12 mouse cellular contexts compared by ENCODE assay signal in genomic region chr8:12126374-12127001, GRCm38 (mm10).
DNase-seq lines count a peak whose midpoint lies in the region; ATAC-seq and TF ChIP-seq lines count a peak whose summit lies in the region.
"Had no signal": no experiment of that assay in that cellular context is flagged by ENCODE, and none has a peak within 500 bp of the region (broad histone marks: within the 10 kb centered on the region; RNA-seq: fewer than 3 reads in every experiment).

No protein-coding gene starts in this region.

- 0 out of 2 replicates have a peak, but pooled peaks cover 2% of the 10 kb centered on the region for H3K27me3 ChIP-seq in neural tube, embryonic 11.5 days (ENCODE audit: control insufficient read depth, insufficient read depth, low read length)
- H3K27me3 ChIP-seq in hindbrain, embryonic 11.5 days (ENCODE audit: control insufficient read depth, insufficient read depth, low read length), result peaks cover 6% of the 10 kb centered on the region; the same call in 1 of the 2 replicates
- no peaks in the 10 kb centered on the region for H3K27me3 ChIP-seq in limb, embryonic 14.5 days (ENCODE audit: control insufficient read depth, insufficient read depth, low read length)
- no peaks in the 10 kb centered on the region for H3K27me3 ChIP-seq in liver, embryonic 11.5 days (replicated peaks; ENCODE audit: control insufficient read depth, insufficient read depth, low read length)

- peak; percentile 91 for ATAC-seq in neural tube, embryonic 11.5 days (ENCODE audit: insufficient read depth, low FRiP score, low TSS enrichment)
- ATAC-seq in hindbrain, embryonic 11.5 days (ENCODE audit: low FRiP score), result peak; percentile 91
- ATAC-seq in limb, embryonic 14.5 days (ENCODE audit: low FRiP score, low read depth), result peak; percentile 57
- ATAC-seq in liver, embryonic 11.5 days (replicated peaks; ENCODE audit: low FRiP score), result no peak
- ATAC-seq: activated CD4-positive, CD25-positive, alpha-beta regulatory T cell, adult 4 months had no signal

- H3K27ac ChIP-seq in neural tube, embryonic 11.5 days (ENCODE audit: low read depth, low read length), result no peak overlapping the region
- H3K27ac ChIP-seq in hindbrain, embryonic 11.5 days (ENCODE audit: low read depth, low read length), result peak overlapping the region; percentile 12
- no peak overlapping the region for H3K27ac ChIP-seq in limb, embryonic 14.5 days (replicated peaks; ENCODE audit: low read depth, low read length)
- H3K27ac ChIP-seq in liver, embryonic 11.5 days (ENCODE audit: low read depth, low read length), result no peak overlapping the region
- H3K27ac ChIP-seq: embryonic facial prominence, embryonic 12.5 days had no signal

- no peak overlapping the region for H3K4me2 ChIP-seq in neural tube, embryonic 11.5 days (ENCODE audit: low read depth)
- no peak overlapping the region for H3K4me2 ChIP-seq in hindbrain, embryonic 11.5 days (replicated peaks; ENCODE audit: low read depth, low read length)
- H3K4me2 ChIP-seq in limb, embryonic 14.5 days (replicated peaks; ENCODE audit: low read depth, low read length, severe bottlenecking), result no peak overlapping the region
- no peak overlapping the region for H3K4me2 ChIP-seq in liver, embryonic 11.5 days
- H3K4me2 ChIP-seq: embryonic facial prominence, embryonic 12.5 days; heart, embryonic 11.5 days; lung, embryonic 14.5 days had no signal

- H3K9me3 ChIP-seq in neural tube, embryonic 11.5 days (ENCODE audit: control insufficient read depth, low read length), result no peaks in the 10 kb centered on the region
- no peaks in the 10 kb centered on the region; the same call in 1 of the 2 replicates for H3K9me3 ChIP-seq in hindbrain, embryonic 11.5 days (ENCODE audit: control insufficient read depth, low read length)
- H3K9me3 ChIP-seq in limb, embryonic 14.5 days (ENCODE audit: control insufficient read depth, low read length), result no peaks in the 10 kb centered on the region
- H3K9me3 ChIP-seq in liver, embryonic 11.5 days (ENCODE audit: control insufficient read depth, low read length), result no peaks in the 10 kb centered on the region
- H3K9me3 ChIP-seq: embryonic facial prominence, embryonic 12.5 days had no signal

- H3K4me3 ChIP-seq in neural tube, embryonic 11.5 days (ENCODE audit: low read depth, low read length), result no peak overlapping the region
- no peak overlapping the region for H3K4me3 ChIP-seq in hindbrain, embryonic 11.5 days (ENCODE audit: low read depth, low read length)
- H3K4me3 ChIP-seq in limb, embryonic 14.5 days (replicated peaks; ENCODE audit: low read length), result no peak overlapping the region
- no peak overlapping the region for H3K4me3 ChIP-seq in liver, embryonic 11.5 days (ENCODE audit: low read depth, low read length)
- no peak overlapping the region for H3K4me3 ChIP-seq in lung, adult 2 months (replicated peaks; ENCODE audit: extremely low read depth, low read depth, low read length)
- H3K4me3 ChIP-seq: embryonic facial prominence, embryonic 12.5 days had no signal

- H3K4me1 ChIP-seq in neural tube, embryonic 11.5 days (ENCODE audit: control insufficient read depth, insufficient read depth, low read length), result peaks cover 16% of the 10 kb centered on the region
- peaks cover 8% of the 10 kb centered on the region for H3K4me1 ChIP-seq in hindbrain, embryonic 11.5 days (replicated peaks; ENCODE audit: control insufficient read depth, insufficient read depth, low read length)
- H3K4me1 ChIP-seq in limb, embryonic 14.5 days (ENCODE audit: control insufficient read depth, insufficient read depth, low read length), result peaks cover 11% of the 10 kb centered on the region
- no peaks in the 10 kb centered on the region for H3K4me1 ChIP-seq in liver, embryonic 11.5 days (replicated peaks; ENCODE audit: control insufficient read depth, insufficient read depth, low read length)
- H3K4me1 ChIP-seq in lung, adult 2 months (ENCODE audit: control insufficient read depth, insufficient read depth, low read length), result peaks cover 3% of the 10 kb centered on the region

- H3K36me3 ChIP-seq in neural tube, embryonic 11.5 days (ENCODE audit: control insufficient read depth, insufficient read depth, low read length), result no peaks in the 10 kb centered on the region
- no peaks in the 10 kb centered on the region for H3K36me3 ChIP-seq in hindbrain, embryonic 11.5 days (ENCODE audit: control insufficient read depth, insufficient read depth, low read length)
- no peaks in the 10 kb centered on the region for H3K36me3 ChIP-seq in limb, embryonic 14.5 days (ENCODE audit: control insufficient read depth, insufficient read depth, low read length)
- H3K36me3 ChIP-seq in liver, embryonic 11.5 days (ENCODE audit: control insufficient read depth, insufficient read depth, low read length), result no peaks in the 10 kb centered on the region
- H3K36me3 ChIP-seq: embryonic facial prominence, embryonic 12.5 days had no signal

- 38% methylated on average over 11 of the region's 11 CpGs for WGBS in neural tube, embryonic 11.5 days
- WGBS in hindbrain, embryonic 11.5 days, result 34% methylated on average over 11 of the region's 11 CpGs
- WGBS in limb, embryonic 14.5 days, result 23% methylated on average over 11 of the region's 11 CpGs
- WGBS in liver, embryonic 11.5 days, result 64% methylated on average over 11 of the region's 11 CpGs
- 51% methylated on average over 11 of the region's 11 CpGs for WGBS in lung, adult 2 months

- H3K9ac ChIP-seq in neural tube, embryonic 11.5 days (ENCODE audit: low read length), result no peak overlapping the region
- H3K9ac ChIP-seq in hindbrain, embryonic 11.5 days (ENCODE audit: low read depth, low read length), result no peak overlapping the region
- no peak overlapping the region for H3K9ac ChIP-seq in limb, embryonic 14.5 days (ENCODE audit: low read depth, low read length, severe bottlenecking)
- no peak overlapping the region for H3K9ac ChIP-seq in liver, embryonic 11.5 days (ENCODE audit: low read depth, low read length)
- H3K9ac ChIP-seq: embryonic facial prominence, embryonic 12.5 days; lung, embryonic 14.5 days had no signal

- TF ChIP-seq POLR2A in limb, embryonic 14.5 days (IDR thresholded peaks at IDR 0.05; ENCODE audit: borderline replicate concordance, extremely low read depth, insufficient read depth, insufficient read length), result no peak
- TF ChIP-seq POLR2A in lung, adult 2 months (IDR thresholded peaks at IDR 0.05; ENCODE audit: borderline replicate concordance, extremely low read depth, low read depth, low read length), result no peak

- peak; percentile 56 for DNase-seq in neural tube, embryonic 11.5 days (ENCODE audit: low spot score)
- DNase-seq in neural tube, embryonic 10.5 days (ENCODE audit: extremely low spot score, low spot score), result no peak
- DNase-seq in hindbrain, embryonic 11.5 days (ENCODE audit: low spot score), result peak; percentile 69
- peak; percentile 74 for DNase-seq in limb, embryonic 14.5 days (ENCODE audit: low spot score)
- DNase-seq in right cerebral cortex, postnatal 4 days, result peak; percentile 78
- no peak for DNase-seq in liver, embryonic 11.5 days (ENCODE audit: low spot score)
- no peak for DNase-seq in gastrocnemius, postnatal 25 days
- no peak for DNase-seq in lung, adult 2 months
- DNase-seq: lung, embryonic 14.5 days had no signal

- TF ChIP-seq CTCF in lung, adult 2 months (IDR thresholded peaks at IDR 0.05; ENCODE audit: insufficient read depth, low read length), result no peak

Comparison
In these comparisons a context has a peak if more than half of its experiments do, and no peak if none do; other contexts are left out.
1. DNase-seq: peak in neural tube, embryonic 11.5 days (single experiment), hindbrain, embryonic 11.5 days (single experiment), limb, embryonic 14.5 days (single experiment) and right cerebral cortex, postnatal 4 days (single experiment); none in neural tube, embryonic 10.5 days (single experiment), liver, embryonic 11.5 days (single experiment), gastrocnemius, postnatal 25 days (single experiment) and lung, adult 2 months (single experiment).